Mouse (Mus musculus) spleen, adult 2 months (tissue): ENCODE data around the gene Gm15023. TPM values are rescaled to one million over a fixed set of nuclear protein-coding genes. Genes with fewer than 3 reads are reported as not detected.
"Not testable (repeated sequence)": the region's sequence is repeated elsewhere in the genome, so short reads cannot be mapped to it uniquely, and the experiment has no call there.

ENCODE experiments used
- DNase-seq, 2 experiments: peaks; one replicate each; pipeline versions ENCODE4 v3.0.0 to v3.0.0-alpha.2; 2012 to 2021; ENCODE audit warnings: low spot score in 2 of 2, low read depth in 1 of 2
- H3K27ac ChIP-seq: fragments of 200-500 bp; 2 replicates; pipeline ENCODE4 v1.5.1; 2012; ENCODE audit warnings: low read length, inconsistent platforms; ENCODE audit not compliant: insufficient read depth
- H3K27me3 ChIP-seq: fragments of 200-500 bp; 2 replicates; pipeline ENCODE4 v1.6.1; 2012; ENCODE audit warnings: mild to moderate bottlenecking, moderate library complexity, low read length, inconsistent platforms; ENCODE audit not compliant: control insufficient read depth, insufficient read depth
- H3K36me3 ChIP-seq: fragments of 200-500 bp; 2 replicates; pipeline ENCODE4 v1.6.1; 2012; ENCODE audit warnings: mild to moderate bottlenecking, low read length, inconsistent platforms; ENCODE audit not compliant: control insufficient read depth, insufficient read depth
- H3K4me1 ChIP-seq: fragments of 200-500 bp; 2 replicates; pipeline ENCODE4 v1.6.1; 2011; ENCODE audit warnings: inconsistent platforms; ENCODE audit not compliant: control insufficient read depth, insufficient read depth, insufficient read length
- H3K4me3 ChIP-seq: fragments of 200-500 bp; 2 replicates; pipeline ENCODE4 v1.5.1; 2011; ENCODE audit warnings: mild to moderate bottlenecking, inconsistent platforms; ENCODE audit not compliant: insufficient read depth, insufficient read length; ENCODE audit errors: extremely low read depth
- CTCF ChIP-seq: fragments of 200-500 bp; IDR thresholded peaks from 2 replicates; pipeline ENCODE4 v1.5.1; 2011; ENCODE audit warnings: mild to moderate bottlenecking, inconsistent platforms; ENCODE audit not compliant: insufficient read depth, insufficient read length, insufficient replicate concordance; ENCODE audit errors: extremely low read depth
- POLR2A ChIP-seq: fragments of 200-500 bp; IDR thresholded peaks from 2 replicates; pipeline ENCODE4 v1.6.1; 2011; ENCODE audit warnings: low read depth, low read length, inconsistent platforms
- WGBS: fragments of 180-500 bp; shearing (Covaris S2); methylation state at CpG from one replicate; pipeline ENCODE4 v1.1.7; 2018; 5-methylcytosine and 5-hydroxymethylcytosine counted together
- polyA plus RNA-seq: library from polyadenylated mRNA; depleted of rRNA; stranded (reverse); fragments of >200 nt; gene quantifications from 2 replicates; pipeline ENCODE4 v1.2.3, GENCODE M21; 2012; rRNA removed

Gene Gm15023
- polyA plus RNA-seq = not detected in 2 replicates

DNA sequence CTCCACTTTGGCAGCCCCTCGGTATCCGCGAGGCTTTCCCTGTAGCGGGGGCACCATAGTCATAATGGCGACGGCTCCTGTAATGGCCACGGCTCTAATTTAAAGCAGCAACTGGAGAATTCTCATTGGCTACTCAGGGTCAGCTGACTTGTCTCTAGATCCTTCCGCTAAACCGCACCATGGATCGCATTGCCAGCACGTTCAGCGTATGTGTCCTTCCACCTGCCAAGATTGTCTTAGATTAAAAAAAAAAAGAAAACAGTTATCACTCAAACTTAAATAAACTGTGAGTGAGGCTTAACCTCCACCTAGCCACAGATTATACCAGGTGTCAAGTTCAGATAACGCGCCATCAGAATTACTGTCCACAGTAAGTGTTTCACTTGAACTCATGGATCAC, at the start of gene Gm15023:
TSS of gene Gm15023 (minus strand) at position 101 of the 400 bp plus-strand sequence.
- H3K27me3 ChIP-seq, DNase-seq, H3K27ac ChIP-seq, H3K4me3 ChIP-seq, H3K36me3 ChIP-seq, H3K4me1 ChIP-seq: not testable (repeated sequence)
- WGBS = 86% methylated on average over 7 of the region's 14 CpGs

- H3K27me3 ChIP-seq = no peaks in the 10 kb centered on the region
- H3K36me3 ChIP-seq = no peaks in the 10 kb centered on the region
- H3K27ac ChIP-seq = no peak within 1 kb of the TSS
- H3K4me3 ChIP-seq = no peak within 1 kb of the TSS
- 33% methylated on average over 13 of the region's 13 CpGs for WGBS
- no peak for DNase-seq
- TF ChIP-seq POLR2A = no peak
- no peak for TF ChIP-seq CTCF
- no peaks in the 10 kb centered on the region for H3K4me1 ChIP-seq
Observed at GRCm38 (mm10) chrX:135210436-135211221, 33.2 kb upstream of the Gm15023 start, which contains the start of gene Tceal6. Tceal6 (minus strand) TSS chrX:135210687.

- 29% methylated on average over 21 of the region's 21 CpGs for WGBS
- not testable (repeated sequence) for H3K4me3 ChIP-seq, H3K27ac ChIP-seq, H3K36me3 ChIP-seq, H3K27me3 ChIP-seq, DNase-seq, H3K4me1 ChIP-seq
Observed at GRCm38 (mm10) chrX:135209773-135210435, 32.5 kb upstream of the Gm15023 start.

GRCm38 (mm10) chrX:135189924-135190323, 12.5 kb upstream of the Gm15023 start:
- not testable (repeated sequence) for H3K27me3 ChIP-seq, H3K36me3 ChIP-seq, DNase-seq, H3K4me1 ChIP-seq, H3K4me3 ChIP-seq, H3K27ac ChIP-seq
- no CpG with 5 or more reads among the region's 6 CpGs for WGBS

GRCm38 (mm10) chrX:135188661-135189060, 11.2 kb upstream of the Gm15023 start:
- H3K4me3 ChIP-seq, H3K27me3 ChIP-seq, H3K36me3 ChIP-seq, H3K4me1 ChIP-seq, H3K27ac ChIP-seq, DNase-seq: not testable (repeated sequence)
- no CpG with 5 or more reads among the region's 3 CpGs for WGBS

Other genes starting within 250 kb of the Gm15023 start
- gene Nxf2, start 212.9 kb downstream of the Gm15023 start, polyA plus RNA-seq = 0.04 TPM in 1 of 2 replicates, not detected in the other
- gene Zmat1, start 168.4 kb downstream of the Gm15023 start, polyA plus RNA-seq = 0.63 and 0.81 TPM in 2 replicates
- not detected in 2 replicates for gene Tceal6, start 33.1 kb upstream of the Gm15023 start, polyA plus RNA-seq
- gene Pramel3, start 124.7 kb upstream of the Gm15023 start, polyA plus RNA-seq = not detected in 2 replicates
- gene Gm5128, start 195.7 kb upstream of the Gm15023 start, polyA plus RNA-seq = not detected in 2 replicates